Mouse (Mus musculus) forebrain, embryonic 10.5 days (tissue): ENCODE measurements around the gene Kcp. TPM values are rescaled to one million over a fixed set of nuclear protein-coding genes. Genes with fewer than 3 reads are reported as not detected.

Experiments
- DNase-seq: peaks from one replicate; pipeline ENCODE4 v3.0.0-alpha.2; 2017; ENCODE audit warnings: low spot score; ENCODE audit errors: extremely low spot score
- H3K27ac ChIP-seq: fragments of 300-500 bp; sonication (generic); 2 replicates; pipeline ENCODE4 v1.5.1; 2016; ENCODE audit warnings: mild to moderate bottlenecking
- H3K27me3 ChIP-seq: fragments of 300-500 bp; sonication (generic); 2 replicates; pipeline ENCODE4 v1.6.1; 2016; ENCODE audit warnings: mild to moderate bottlenecking; ENCODE audit not compliant: poor library complexity, severe bottlenecking
- H3K36me3 ChIP-seq: fragments of 300-500 bp; sonication (generic); replicated peaks from 2 replicates; pipeline ENCODE4 v1.6.1; 2016; ENCODE audit warnings: mild to moderate bottlenecking, moderate library complexity
- H3K4me1 ChIP-seq: fragments of 300-500 bp; sonication (generic); 2 replicates; pipeline ENCODE4 v1.6.1; 2016
- H3K4me3 ChIP-seq: fragments of 300-500 bp; sonication (generic); 2 replicates; pipeline ENCODE4 v1.5.1; 2016; ENCODE audit warnings: mild to moderate bottlenecking, moderate library complexity
- H3K9me3 ChIP-seq: fragments of 300-500 bp; sonication (generic); 2 replicates; pipeline ENCODE4 v1.6.1; 2016; ENCODE audit warnings: mild to moderate bottlenecking, moderate library complexity
- WGBS: fragments of 180-500 bp; shearing (Covaris S2); methylation state at CpG from one replicate; pipeline ENCODE4 v1.1.7; 2016; 5-methylcytosine and 5-hydroxymethylcytosine counted together
- polyA plus RNA-seq: library from polyadenylated mRNA; unstranded; fragments of >200 nt; fragmentation: Nextera tagmentation; extraction: Ambion mirVana; gene quantifications from 2 replicates; pipeline ENCODE4 v1.2.1, GENCODE M21; 2016

Kcp gene
- polyA plus RNA-seq, 1 experiment from 2014 or later: 10.8 TPM

- 54% methylated on average over 2 of the region's 2 CpGs for WGBS
- DNase-seq: no peak
- peaks cover 72% of the 10 kb centered on the region for H3K4me1 ChIP-seq
- H3K27me3 ChIP-seq: peaks cover 89% of the 10 kb centered on the region
- H3K27ac ChIP-seq: 0 out of 2 replicates have a peak overlapping the region, but pooled peaks have one; percentile 20
- H3K4me3 ChIP-seq: no peak overlapping the region
- no peaks in the 10 kb centered on the region for H3K36me3 ChIP-seq
- no peaks in the 10 kb centered on the region for H3K9me3 ChIP-seq
Observed at GRCm38 (mm10) chr6:29509086-29509485, 1.3 kb upstream of the Kcp start.

- 27% methylated on average over 8 of the region's 8 CpGs for WGBS
Observed at GRCm38 (mm10) chr6:29506834-29507233, 918 bp downstream of the Kcp start.

GRCm38 (mm10) chr6:29505493-29505892 lies 2.3 kb downstream of the Kcp start:
- peaks cover 73% of the 10 kb centered on the region for H3K27me3 ChIP-seq
- H3K4me3 ChIP-seq: no peak overlapping the region
- H3K27ac ChIP-seq: no peak overlapping the region
- no peaks in the 10 kb centered on the region for H3K9me3 ChIP-seq
- WGBS: 88% methylated on average over 5 of the region's 5 CpGs
- DNase-seq: no peak
- H3K36me3 ChIP-seq: no peaks in the 10 kb centered on the region
- peaks cover 42% of the 10 kb centered on the region for H3K4me1 ChIP-seq

More at GRCm38 (mm10) chr6:29506834-29507233, 918 bp downstream of the Kcp start:
- peak overlapping the region; percentile 61 for H3K4me3 ChIP-seq
- H3K9me3 ChIP-seq: no peaks in the 10 kb centered on the region
- H3K4me1 ChIP-seq: peaks cover 49% of the 10 kb centered on the region
- DNase-seq: no peak
- H3K27ac ChIP-seq: peak overlapping the region; percentile 52; the same call in 1 of the 2 replicates
- H3K27me3 ChIP-seq: peaks cover 85% of the 10 kb centered on the region
- H3K36me3 ChIP-seq: no peaks in the 10 kb centered on the region

- DNase-seq: no peak
- peaks cover 7% of the 10 kb centered on the region for H3K4me1 ChIP-seq
- WGBS: 95% methylated on average over 1 of the region's 1 CpGs
- no peaks in the 10 kb centered on the region for H3K9me3 ChIP-seq
- H3K27ac ChIP-seq: no peak overlapping the region
- no peak overlapping the region for H3K4me3 ChIP-seq
- H3K36me3 ChIP-seq: peaks cover 8% of the 10 kb centered on the region
- H3K27me3 ChIP-seq: peaks cover 61% of the 10 kb centered on the region
Observed at GRCm38 (mm10) chr6:29501599-29501998, 6.2 kb downstream of the Kcp start.

- Histone ChIP-seq H3K4me1 (peaks cover 10% of the 10 kb centered on the region), H3K36me3 (peaks cover 8% of the 10 kb centered on the region), H3K9me3 (no peaks in the 10 kb centered on the region), H3K27ac (no peak overlapping the region), H3K4me3 (no peak overlapping the region), H3K27me3 (peaks cover 61% of the 10 kb centered on the region)
- 89% methylated on average over 6 of the region's 6 CpGs for WGBS
- no peak for DNase-seq
Observed at GRCm38 (mm10) chr6:29500810-29501209, 6.9 kb downstream of the Kcp start.

- H3K36me3 ChIP-seq: peaks cover 8% of the 10 kb centered on the region
- H3K27me3 ChIP-seq: peaks cover 62% of the 10 kb centered on the region
- H3K4me1 ChIP-seq: peaks cover 12% of the 10 kb centered on the region
- 87% methylated on average over 7 of the region's 7 CpGs for WGBS
- no peaks in the 10 kb centered on the region for H3K9me3 ChIP-seq
- H3K4me3 ChIP-seq: no peak overlapping the region
- no peak overlapping the region for H3K27ac ChIP-seq
- no peak for DNase-seq
Observed at GRCm38 (mm10) chr6:29500177-29500576, 7.6 kb downstream of the Kcp start.

- Histone ChIP-seq H3K27ac (no peak overlapping the region), H3K4me1 (peaks cover 12% of the 10 kb centered on the region), H3K36me3 (peaks cover 8% of the 10 kb centered on the region), H3K27me3 (peaks cover 71% of the 10 kb centered on the region), H3K4me3 (no peak overlapping the region), H3K9me3 (no peaks in the 10 kb centered on the region)
- WGBS: 45% methylated on average over 2 of the region's 2 CpGs
- DNase-seq: no peak
Observed at GRCm38 (mm10) chr6:29497791-29498190, 10.0 kb downstream of the Kcp start.

GRCm38 (mm10) chr6:29496270-29496669 lies 11.5 kb downstream of the Kcp start:
- no peak overlapping the region for H3K27ac ChIP-seq
- H3K4me1 ChIP-seq: peaks cover 12% of the 10 kb centered on the region
- H3K9me3 ChIP-seq: no peaks in the 10 kb centered on the region
- DNase-seq: no peak
- peak overlapping the region; percentile 31 for H3K4me3 ChIP-seq
- 17% methylated on average over 25 of the region's 25 CpGs for WGBS
- H3K36me3 ChIP-seq: peaks cover 8% of the 10 kb centered on the region
- H3K27me3 ChIP-seq: peaks cover 79% of the 10 kb centered on the region

GRCm38 (mm10) chr6:29494101-29494500 lies 13.7 kb downstream of the Kcp start:
- H3K9me3 ChIP-seq: no peaks in the 10 kb centered on the region
- no peak overlapping the region for H3K27ac ChIP-seq
- WGBS: 85% methylated on average over 4 of the region's 4 CpGs
- peaks cover 90% of the 10 kb centered on the region for H3K27me3 ChIP-seq
- peaks cover 12% of the 10 kb centered on the region for H3K4me1 ChIP-seq
- no peak for DNase-seq
- peaks cover 8% of the 10 kb centered on the region for H3K36me3 ChIP-seq
- no peak overlapping the region for H3K4me3 ChIP-seq

- Histone ChIP-seq H3K4me1 (peaks cover 13% of the 10 kb centered on the region), H3K36me3 (no peaks in the 10 kb centered on the region), H3K27ac (no peak overlapping the region), H3K9me3 (no peaks in the 10 kb centered on the region), H3K27me3 (peaks cover 58% of the 10 kb centered on the region), H3K4me3 (no peak overlapping the region)
- DNase-seq: no peak
- 50% methylated on average over 2 of the region's 2 CpGs for WGBS
Observed at GRCm38 (mm10) chr6:29485951-29486350, 21.8 kb downstream of the Kcp start.

GRCm38 (mm10) chr6:29484716-29485559 lies 22.8 kb downstream of the Kcp start:
- WGBS: 6% methylated on average over 26 of the region's 26 CpGs
- peak; percentile 88 for DNase-seq
- Histone ChIP-seq H3K27ac (0 out of 2 replicates have a peak overlapping the region, but pooled peaks have one; percentile 9), H3K27me3 (peaks cover 50% of the 10 kb centered on the region), H3K9me3 (no peaks in the 10 kb centered on the region), H3K4me3 (peak overlapping the region; percentile 50), H3K4me1 (peaks cover 13% of the 10 kb centered on the region), H3K36me3 (no peaks in the 10 kb centered on the region)

GRCm38 (mm10) chr6:29482691-29483090 lies 25.1 kb downstream of the Kcp start:
- H3K4me3 ChIP-seq: no peak overlapping the region
- no peaks in the 10 kb centered on the region for H3K9me3 ChIP-seq
- H3K36me3 ChIP-seq: no peaks in the 10 kb centered on the region
- H3K27ac ChIP-seq: no peak overlapping the region
- H3K27me3 ChIP-seq: peaks cover 48% of the 10 kb centered on the region
- WGBS: 95% methylated on average over 13 of the region's 13 CpGs
- DNase-seq: no peak
- peaks cover 13% of the 10 kb centered on the region for H3K4me1 ChIP-seq

GRCm38 (mm10) chr6:29474736-29475135 lies 33.0 kb downstream of the Kcp start:
- peak overlapping the region; percentile 64; the same call in 1 of the 2 replicates for H3K4me3 ChIP-seq

More at GRCm38 (mm10) chr6:29474736-29475135, 33.0 kb downstream of the Kcp start:
- no peak overlapping the region for H3K27ac ChIP-seq
- peaks cover 16% of the 10 kb centered on the region for H3K4me1 ChIP-seq
- peaks cover 22% of the 10 kb centered on the region for H3K36me3 ChIP-seq
- peaks cover 39% of the 10 kb centered on the region for H3K27me3 ChIP-seq
- 49% methylated on average over 2 of the region's 2 CpGs for WGBS
- no peaks in the 10 kb centered on the region for H3K9me3 ChIP-seq
- DNase-seq: no peak
